Mouse (Mus musculus): ENCODE data around the gene Abce1.
A peak's percentile ranks its signal among the peaks of the same experiment; 100 is the strongest.

Abce1 gene

GRCm38 (mm10) chr8:79639586-79640451 is 71.7 kb downstream of the Abce1 start, which contains the start of gene Otud4:
Gene Otud4 (plus strand): TSS chr8:79639618.
- peak; percentile 63 to 65 for DNase-seq

DNA sequence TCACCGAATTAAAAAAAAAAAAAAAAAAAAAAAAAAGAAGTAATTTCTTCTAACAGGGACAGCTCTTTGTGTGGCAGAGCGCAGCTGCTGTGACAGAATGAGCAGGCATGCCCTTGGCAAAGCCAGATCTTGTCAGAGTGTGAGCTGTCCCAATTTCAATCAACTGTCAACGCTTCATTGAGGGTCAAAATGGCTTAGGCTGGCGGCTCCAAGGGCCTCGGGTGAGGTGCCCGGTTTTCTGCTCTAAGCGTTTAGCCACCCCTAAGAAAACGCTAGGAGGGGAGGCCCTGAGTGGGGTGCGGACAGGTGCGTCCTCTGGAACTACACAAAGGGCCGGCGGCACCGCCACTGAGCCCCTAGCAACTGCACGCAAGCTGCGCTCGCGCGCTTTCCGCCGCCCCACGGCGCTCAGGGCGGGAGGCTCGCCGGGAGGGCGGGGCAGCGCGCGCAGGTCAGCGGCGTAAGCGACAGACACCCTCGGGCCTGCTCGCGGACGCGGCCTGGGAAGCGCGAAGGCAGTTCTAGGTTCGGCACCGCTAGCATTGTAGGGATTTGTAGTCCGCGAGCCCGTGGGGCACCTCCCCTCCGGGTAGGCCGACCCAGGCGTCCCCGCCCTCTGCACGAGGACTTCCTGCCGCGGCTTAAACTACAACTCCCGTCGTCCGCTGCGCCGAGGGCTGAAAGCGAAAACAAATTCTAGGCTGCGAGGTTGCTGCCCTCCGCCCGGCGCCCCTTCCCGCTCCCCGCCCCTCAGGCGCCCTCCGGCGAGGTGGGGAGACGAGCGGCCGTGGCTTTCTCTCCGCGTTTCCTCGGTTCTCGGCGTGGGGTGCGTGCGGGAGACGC is 72.6 kb downstream of the Abce1 start:
- DNase-seq, result peak; percentile 97

DNA sequence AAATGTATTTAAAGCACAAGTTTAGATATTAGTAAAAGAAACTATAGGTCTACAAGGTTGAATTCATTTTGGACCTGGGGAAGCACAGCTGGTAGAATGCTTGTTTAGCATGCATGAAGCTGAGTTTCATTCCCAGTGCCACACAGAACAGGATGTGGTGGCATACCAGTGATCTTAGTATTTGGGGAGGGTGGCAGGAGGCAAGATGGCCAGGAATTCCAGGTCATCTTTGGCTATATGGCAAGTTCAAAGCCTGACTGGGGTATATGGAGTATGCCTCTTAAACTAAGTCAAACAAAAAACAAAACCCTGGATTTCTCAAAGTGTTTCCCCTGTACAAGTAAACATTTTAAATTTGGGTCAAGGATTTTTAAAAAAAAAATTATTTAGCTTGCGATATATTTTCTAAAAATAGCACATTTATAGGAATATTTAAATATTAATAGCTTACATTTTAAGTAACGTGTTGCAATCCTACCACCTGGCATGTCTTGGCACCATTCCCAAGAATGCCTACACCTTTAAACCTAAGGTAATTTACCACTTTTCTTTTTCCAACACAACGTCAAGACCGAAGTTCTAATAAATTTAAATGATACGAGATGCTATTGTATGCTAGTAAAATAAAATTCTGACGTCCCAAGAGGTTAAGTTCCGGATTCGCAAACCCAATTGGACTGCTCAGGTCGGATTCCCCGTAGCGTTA is 73.4 kb downstream of the Abce1 start:
- peak; percentile 61 to 71 for DNase-seq

- no peak for DNase-seq
These were observed 74.3 kb downstream of the Abce1 start for GRCm38 (mm10) chr8:79637237-79637636.

DNA sequence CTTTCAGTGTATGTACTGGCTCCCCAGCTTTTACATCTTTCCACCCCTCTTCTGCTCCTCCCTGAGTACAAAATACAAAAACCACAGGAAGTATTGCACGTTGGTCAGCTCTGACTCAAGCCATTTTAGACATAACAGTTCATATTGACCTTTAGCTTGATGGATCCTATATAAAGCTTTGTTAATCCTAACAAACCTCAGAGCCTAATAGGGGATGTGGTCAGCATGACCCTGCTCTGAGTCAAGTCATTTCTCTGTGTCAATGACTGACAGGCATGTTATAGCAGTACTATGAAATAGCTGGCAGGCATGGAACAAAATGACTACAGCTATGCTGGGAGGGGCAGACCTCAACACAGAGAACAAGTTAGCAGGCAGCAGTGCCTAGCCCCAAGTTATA is 75.4 kb downstream of the Abce1 start:
- no peak for DNase-seq

- DNase-seq, result no peak
These were observed 76.0 kb downstream of the Abce1 start for GRCm38 (mm10) chr8:79635491-79635890.

Data from cerebellum, postnatal 14 days (tissue).